Mouse (Mus musculus) embryonic facial prominence, embryonic 10.5 days (tissue): ENCODE measurements around the gene Tpx2. TPM values are rescaled to one million over a fixed set of nuclear protein-coding genes. Genes with fewer than 3 reads are reported as not detected.

Source experiments
- DNase-seq: peaks from one replicate; pipeline ENCODE4 v3.0.0-alpha.2; 2017; ENCODE audit warnings: low spot score
- H3K27ac ChIP-seq: fragments of 300-500 bp; sonication (generic); replicated peaks from 2 replicates; pipeline ENCODE4 v1.5.1; 2016; ENCODE audit warnings: mild to moderate bottlenecking
- H3K27me3 ChIP-seq: fragments of 300-500 bp; sonication (generic); replicated peaks from 2 replicates; pipeline ENCODE4 v1.6.1; 2016; ENCODE audit warnings: low read depth, mild to moderate bottlenecking; ENCODE audit not compliant: poor library complexity, severe bottlenecking
- H3K36me3 ChIP-seq: fragments of 300-500 bp; sonication (generic); replicated peaks from 2 replicates; pipeline ENCODE4 v1.6.1; 2016; ENCODE audit warnings: mild to moderate bottlenecking, moderate library complexity
- H3K4me1 ChIP-seq: fragments of 300-500 bp; sonication (generic); 2 replicates; pipeline ENCODE4 v1.6.1; 2016
- H3K4me3 ChIP-seq: fragments of 300-500 bp; sonication (generic); 2 replicates; pipeline ENCODE4 v1.5.1; 2016; ENCODE audit warnings: mild to moderate bottlenecking, moderate library complexity
- H3K9me3 ChIP-seq: fragments of 300-500 bp; sonication (generic); 2 replicates; pipeline ENCODE4 v1.6.1; 2016; ENCODE audit warnings: mild to moderate bottlenecking
- WGBS: fragments of 180-500 bp; shearing (Covaris S2); methylation state at CpG from one replicate; pipeline ENCODE4 v1.1.7; 2016; 5-methylcytosine and 5-hydroxymethylcytosine counted together
- polyA plus RNA-seq: library from polyadenylated mRNA; unstranded; fragments of >200 nt; fragmentation: Nextera tagmentation; extraction: Ambion mirVana; gene quantifications from 2 replicates; pipeline ENCODE4 v1.2.1, GENCODE M21; 2016

Tpx2 gene
- polyA plus RNA-seq, 1 experiment from 2014 or later: 144 TPM

DNA sequence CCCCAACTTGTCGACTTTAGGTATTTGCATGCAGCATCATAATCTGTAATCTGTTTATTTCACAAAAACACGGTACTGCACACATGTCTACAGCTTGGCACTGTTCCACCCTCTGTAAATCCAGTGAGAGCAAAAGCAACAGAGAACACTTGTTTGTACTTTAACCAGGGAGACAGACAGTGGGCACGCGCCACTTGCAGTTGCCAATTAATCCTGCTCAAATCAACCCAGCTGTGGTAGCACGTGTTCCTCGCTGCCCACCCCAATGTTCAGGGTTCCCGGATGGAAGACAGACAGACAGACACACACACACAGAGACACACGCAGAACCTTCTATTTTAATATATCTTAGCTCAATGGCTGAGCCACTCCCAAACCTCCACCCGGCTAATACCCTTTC, 48.1 kb downstream of the Tpx2 start:
- WGBS: 92% methylated on average over 9 of the region's 9 CpGs
- H3K27ac ChIP-seq: no peak overlapping the region
- peaks cover 5% of the 10 kb centered on the region; the same call in 1 of the 2 replicates for H3K4me1 ChIP-seq
- DNase-seq: no peak
- H3K4me3 ChIP-seq: no peak overlapping the region
- no peaks in the 10 kb centered on the region for H3K9me3 ChIP-seq
- H3K27me3 ChIP-seq: no peaks in the 10 kb centered on the region
- H3K36me3 ChIP-seq: peaks cover 83% of the 10 kb centered on the region

- Histone ChIP-seq H3K36me3 (peaks cover 72% of the 10 kb centered on the region), H3K9me3 (no peaks in the 10 kb centered on the region), H3K27me3 (no peaks in the 10 kb centered on the region), H3K27ac (no peak overlapping the region), H3K4me3 (no peak overlapping the region), H3K4me1 (peaks cover 13% of the 10 kb centered on the region)
- WGBS: 89% methylated on average over 3 of the region's 3 CpGs
- no peak for DNase-seq
Measured at GRCm38 (mm10) chr2:152896926-152897325, 49.2 kb downstream of the Tpx2 start.

DNA sequence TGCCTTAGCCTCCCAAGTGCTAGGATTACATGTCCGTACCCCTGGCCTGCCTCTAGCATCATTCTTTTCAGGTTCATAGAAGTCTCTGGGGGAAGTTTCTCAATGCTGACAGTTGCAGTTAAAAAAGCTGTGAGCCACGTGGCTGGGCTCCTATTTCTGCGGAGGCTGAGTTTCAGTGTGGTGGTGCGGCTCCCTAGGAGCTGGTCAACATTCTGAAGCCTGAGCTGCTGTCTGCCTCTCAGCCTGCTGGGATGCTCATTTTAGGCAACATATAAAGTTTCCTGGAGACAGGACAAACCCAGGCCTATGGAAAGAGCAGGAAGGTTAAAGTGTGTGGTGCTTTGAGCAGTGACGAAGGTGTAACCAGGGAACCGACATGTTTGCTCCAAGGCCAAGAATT, 51.2 kb downstream of the Tpx2 start:
- WGBS: 71% methylated on average over 6 of the region's 6 CpGs
- Histone ChIP-seq H3K27me3 (no peaks in the 10 kb centered on the region), H3K36me3 (peaks cover 52% of the 10 kb centered on the region)

GRCm38 (mm10) chr2:152901296-152901695, 53.5 kb downstream of the Tpx2 start:
- Histone ChIP-seq H3K4me3 (no peak overlapping the region), H3K9me3 (no peaks in the 10 kb centered on the region), H3K27ac (no peak overlapping the region), H3K4me1 (peaks cover 56% of the 10 kb centered on the region), H3K36me3 (peaks cover 29% of the 10 kb centered on the region), H3K27me3 (no peaks in the 10 kb centered on the region)
- WGBS: 93% methylated on average over 15 of the region's 15 CpGs
- no peak for DNase-seq

More for the DNA sequence above, 51.2 kb downstream of the Tpx2 start:
- Histone ChIP-seq H3K9me3 (no peaks in the 10 kb centered on the region), H3K4me1 (peaks cover 33% of the 10 kb centered on the region), H3K4me3 (no peak overlapping the region), H3K27ac (no peak overlapping the region)
- DNase-seq: no peak

DNA sequence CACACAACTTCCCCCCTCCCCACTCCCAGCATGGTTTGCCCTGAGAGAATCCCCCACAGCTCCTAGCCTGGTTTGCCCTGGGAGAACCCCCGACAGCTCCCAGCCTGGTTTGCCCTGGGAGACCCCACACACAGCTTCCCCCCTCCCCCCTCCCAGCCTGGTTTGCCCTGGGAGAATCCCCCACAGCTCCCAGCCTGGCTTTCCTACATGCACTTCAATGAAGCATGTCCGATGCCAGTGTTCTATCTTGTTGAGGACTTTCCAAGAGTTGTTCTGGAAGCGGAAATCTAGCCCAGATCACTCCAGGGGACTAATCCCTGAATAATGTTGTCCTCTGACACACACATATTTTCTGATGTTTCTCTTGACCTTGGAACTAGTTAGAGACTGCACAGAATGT, 54.9 kb downstream of the Tpx2 start:
- Histone ChIP-seq H3K4me1 (peaks cover 70% of the 10 kb centered on the region), H3K27ac (no peak overlapping the region; the same call in 1 of the 2 replicates), H3K4me3 (no peak overlapping the region), H3K27me3 (no peaks in the 10 kb centered on the region), H3K9me3 (no peaks in the 10 kb centered on the region), H3K36me3 (peaks cover 20% of the 10 kb centered on the region; the same call in 1 of the 2 replicates)
- WGBS: 40% methylated on average over 3 of the region's 3 CpGs
- no peak for DNase-seq

DNA sequence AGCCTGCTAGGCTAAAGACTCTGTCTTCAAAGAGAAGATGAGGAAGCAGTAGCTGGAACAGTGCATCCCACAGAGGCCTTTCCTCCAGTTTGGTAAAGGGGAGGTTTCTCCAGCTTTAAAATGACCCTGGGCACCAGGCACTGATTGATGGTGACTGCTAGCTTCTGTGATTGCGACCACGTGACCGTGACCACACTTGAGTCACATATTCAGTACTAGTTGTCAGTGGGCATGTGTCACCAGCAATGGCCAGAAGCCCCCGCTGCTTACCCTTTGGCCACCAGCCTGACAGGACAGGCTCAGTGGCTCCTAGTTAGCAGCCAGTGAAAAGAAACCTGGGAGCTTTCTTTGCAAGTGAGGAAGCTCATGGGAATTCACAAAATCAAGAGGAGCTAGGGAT, 55.8 kb downstream of the Tpx2 start:
- WGBS: 79% methylated on average over 4 of the region's 4 CpGs
- no peak for DNase-seq
- Histone ChIP-seq H3K9me3 (no peaks in the 10 kb centered on the region), H3K36me3 (peaks cover 12% of the 10 kb centered on the region; the same call in 1 of the 2 replicates), H3K27me3 (no peaks in the 10 kb centered on the region), H3K27ac (peak overlapping the region; percentile 48; the same call in 1 of the 2 replicates), H3K4me1 (peaks cover 73% of the 10 kb centered on the region), H3K4me3 (no peak overlapping the region)

GRCm38 (mm10) chr2:152904127-152904643, 56.4 kb downstream of the Tpx2 start:
- Histone ChIP-seq H3K4me1 (peaks cover 70% of the 10 kb centered on the region), H3K27ac (no peak overlapping the region), H3K9me3 (no peaks in the 10 kb centered on the region), H3K36me3 (peaks cover 9% of the 10 kb centered on the region; the same call in 1 of the 2 replicates), H3K27me3 (no peaks in the 10 kb centered on the region), H3K4me3 (no peak overlapping the region)
- 71% methylated on average over 5 of the region's 5 CpGs for WGBS
- DNase-seq: no peak

DNA sequence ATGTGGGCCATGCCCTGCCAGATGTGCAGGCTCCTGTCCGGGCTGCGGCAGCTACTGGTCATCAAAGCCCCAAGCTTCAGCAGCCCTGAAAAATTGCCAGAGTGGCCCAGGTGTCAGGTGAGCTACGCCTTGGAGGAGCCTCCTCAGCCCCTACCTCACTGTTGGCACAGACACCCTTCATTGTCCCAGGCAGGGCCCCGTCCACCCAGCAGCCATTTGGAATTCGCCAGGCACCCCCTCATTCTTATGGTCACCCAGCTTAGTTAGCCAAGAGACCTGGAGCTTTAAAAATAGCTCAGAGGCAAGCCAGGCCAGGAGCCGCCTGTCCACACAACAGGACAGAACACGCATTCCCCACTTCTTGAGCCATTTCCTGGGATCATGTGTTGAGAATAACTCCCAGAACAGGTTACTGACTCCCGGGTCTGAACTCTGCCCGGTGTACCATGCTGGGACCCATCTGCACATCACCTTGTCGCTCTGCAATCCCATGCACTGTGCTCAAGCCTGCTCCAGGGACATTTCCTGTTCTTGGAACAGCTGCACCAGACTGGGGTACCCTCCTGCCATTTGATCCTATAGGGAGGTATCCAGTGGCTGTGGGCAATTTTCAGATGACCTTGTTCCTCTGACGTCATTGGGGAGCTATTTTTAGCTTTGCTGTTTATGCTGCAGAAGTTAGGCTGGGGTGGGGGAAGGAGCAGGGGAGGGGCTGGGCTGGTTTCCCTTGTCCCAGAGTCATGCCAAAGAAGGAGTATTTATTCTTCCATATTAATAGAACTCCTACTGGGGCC, 57.5 kb downstream of the Tpx2 start:
- Histone ChIP-seq H3K27ac (peak overlapping the region; percentile 69), H3K4me3 (no peak overlapping the region), H3K36me3 (no peaks in the 10 kb centered on the region), H3K27me3 (peaks cover 10% of the 10 kb centered on the region), H3K9me3 (no peaks in the 10 kb centered on the region), H3K4me1 (peaks cover 70% of the 10 kb centered on the region)
- 53% methylated on average over 11 of the region's 11 CpGs for WGBS
- peak; percentile 62 for DNase-seq

DNA sequence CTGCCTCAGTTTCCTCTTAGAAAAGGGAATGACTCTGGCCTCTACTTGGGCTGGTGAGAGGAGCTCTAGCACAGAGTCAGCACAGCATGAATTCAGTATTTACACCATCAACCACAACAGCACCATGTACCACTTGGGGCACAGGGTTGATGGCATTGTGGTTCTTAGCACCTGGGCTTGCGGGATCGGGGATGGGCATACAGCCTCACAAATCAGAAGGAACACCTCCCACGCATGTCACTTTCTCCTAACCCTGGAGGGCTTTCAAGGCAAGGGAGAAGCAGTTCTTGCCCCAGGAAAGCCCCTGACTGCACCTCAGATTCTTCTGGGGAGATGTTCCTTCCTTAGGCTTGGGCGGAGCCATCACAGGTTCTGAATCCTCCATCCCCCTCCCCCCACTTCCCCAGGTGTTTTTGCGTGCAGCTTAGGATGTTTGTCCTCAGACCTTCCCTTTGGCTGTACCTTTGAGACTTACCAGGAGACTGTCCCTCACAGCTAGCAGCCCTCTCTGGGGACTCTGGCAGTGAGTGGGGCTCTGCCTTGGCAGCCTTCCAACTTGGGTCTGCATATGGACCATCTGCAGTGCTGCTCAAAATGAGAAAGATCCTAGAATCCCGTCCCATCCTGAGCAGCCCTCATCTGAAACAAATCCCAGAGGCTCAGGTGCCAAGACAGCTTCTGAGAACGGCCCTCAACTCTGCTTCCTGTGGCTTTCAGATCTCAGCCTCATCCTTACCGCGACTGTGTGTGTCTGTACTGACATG, 58.7 kb downstream of the Tpx2 start:
- no peak overlapping the region for H3K4me3 ChIP-seq
- H3K36me3 ChIP-seq: no peaks in the 10 kb centered on the region
- no peak for DNase-seq
- H3K27ac ChIP-seq: no peak overlapping the region; the same call in 1 of the 2 replicates
- H3K9me3 ChIP-seq: no peaks in the 10 kb centered on the region
- 65% methylated on average over 9 of the region's 9 CpGs for WGBS
- peaks cover 22% of the 10 kb centered on the region for H3K27me3 ChIP-seq
- peaks cover 73% of the 10 kb centered on the region for H3K4me1 ChIP-seq

DNA sequence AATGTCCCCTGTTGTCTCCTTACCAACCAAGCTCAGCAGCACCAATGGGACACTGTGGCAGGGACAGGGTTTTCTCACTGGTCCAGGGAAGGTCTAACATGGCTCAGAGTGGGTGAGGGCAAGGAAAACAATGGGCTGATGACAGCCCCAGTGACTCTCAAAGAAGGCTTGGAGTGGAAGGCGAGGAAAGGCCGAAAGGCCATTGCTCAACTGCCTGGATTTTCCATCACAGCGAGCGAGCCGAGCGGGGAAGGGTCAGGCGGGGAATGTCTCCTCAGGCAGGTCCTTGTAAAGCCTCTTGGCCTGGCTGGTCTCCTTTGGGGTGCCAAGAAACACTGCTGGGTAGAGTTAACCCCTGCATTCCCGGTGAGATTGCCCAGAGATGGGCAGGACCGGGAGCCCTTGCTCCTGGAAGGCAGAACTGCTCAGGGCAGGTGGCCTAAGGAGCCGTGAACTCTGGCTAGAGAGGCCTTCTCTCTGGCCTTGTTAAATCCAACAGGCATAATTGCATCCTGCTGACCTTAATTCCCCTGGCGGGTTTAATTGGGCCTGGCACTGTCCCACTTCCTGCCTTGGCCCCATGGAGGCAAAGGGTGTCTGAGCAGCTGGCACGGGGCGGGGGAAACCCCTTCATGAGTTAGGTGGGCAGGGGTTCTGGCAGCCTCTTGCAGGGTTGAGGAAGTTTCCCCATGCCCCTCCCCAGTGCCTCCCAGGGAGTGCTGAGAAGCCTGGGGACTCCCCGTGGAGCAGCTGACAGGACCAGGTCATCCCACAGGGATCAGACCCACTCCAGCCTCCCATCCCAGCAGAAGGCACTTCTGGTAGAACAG, 59.6 kb downstream of the Tpx2 start:
- 51% methylated on average over 14 of the region's 14 CpGs for WGBS
- Histone ChIP-seq H3K9me3 (no peaks in the 10 kb centered on the region), H3K27me3 (peaks cover 31% of the 10 kb centered on the region), H3K4me3 (no peak overlapping the region), H3K36me3 (no peaks in the 10 kb centered on the region), H3K4me1 (peaks cover 67% of the 10 kb centered on the region), H3K27ac (peak overlapping the region; percentile 52; the same call in 1 of the 2 replicates)
- DNase-seq: no peak

GRCm38 (mm10) chr2:152909848-152910247, 62.1 kb downstream of the Tpx2 start:
- DNase-seq: no peak
- no peaks in the 10 kb centered on the region for H3K36me3 ChIP-seq
- H3K4me1 ChIP-seq: peaks cover 58% of the 10 kb centered on the region
- H3K27ac ChIP-seq: no peak overlapping the region
- WGBS: 77% methylated on average over 6 of the region's 6 CpGs
- H3K9me3 ChIP-seq: no peaks in the 10 kb centered on the region
- no peak overlapping the region for H3K4me3 ChIP-seq
- H3K27me3 ChIP-seq: peaks cover 51% of the 10 kb centered on the region

DNA sequence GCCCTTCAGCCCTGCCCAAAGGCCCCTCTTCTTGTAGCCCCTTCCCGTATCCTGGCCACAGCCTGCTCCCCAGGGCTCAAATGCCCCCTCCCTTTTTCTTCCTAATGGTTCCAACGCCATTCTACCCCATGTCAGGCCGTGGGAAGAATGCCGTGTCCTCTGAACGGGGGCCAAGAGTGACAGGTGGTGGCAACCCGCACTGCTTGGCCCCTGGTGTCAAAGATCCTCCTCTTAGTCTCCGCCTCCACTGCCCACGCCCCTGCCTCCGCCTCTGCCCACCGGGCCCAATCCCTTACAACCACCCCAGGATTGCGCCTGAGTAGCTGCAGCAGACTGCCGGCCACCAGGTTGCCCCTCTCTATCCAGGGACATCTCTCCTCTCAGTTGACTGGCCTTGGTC, 63.3 kb downstream of the Tpx2 start, which contains the start of gene Mylk2:
Gene Mylk2, plus strand, starts transcription at position 322 of the 400 bp plus-strand sequence.
- no peaks in the 10 kb centered on the region for H3K9me3 ChIP-seq
- H3K4me1 ChIP-seq: peaks cover 51% of the 10 kb centered on the region
- 27% methylated on average over 12 of the region's 12 CpGs for WGBS
- H3K27ac ChIP-seq: no peak within 1 kb of the TSS
- peaks cover 59% of the 10 kb centered on the region for H3K27me3 ChIP-seq
- no peak for DNase-seq
- no peaks in the 10 kb centered on the region for H3K36me3 ChIP-seq
- no peak within 1 kb of the TSS for H3K4me3 ChIP-seq
